Mouse (Mus musculus): ENCODE measurements at regions not wholly inside any gene's neighbourhood (a gene's known extent, or its start where the extent isn't known, plus 50 kb on each side); places are given as distances from the start of the nearest gene placed in this dataset.

GRCm38 (mm10) chr17:45903294-45903693 lies 128.9 kb downstream of the Vegfa start:
- WGBS, result 89% methylated on average over 9 of the region's 9 CpGs
- no peak overlapping the region for H3K4me3 ChIP-seq
- no peaks in the 10 kb centered on the region for H3K36me3 ChIP-seq
- no peak overlapping the region for H3K9ac ChIP-seq
- no peak overlapping the region for H3K4me2 ChIP-seq
- H3K4me1 ChIP-seq (replicated peaks), result peaks cover 10% of the 10 kb centered on the region; the same call in 1 of the 2 replicates
- no peak overlapping the region for H3K27ac ChIP-seq (replicated peaks)
- no peak for ATAC-seq (ENCODE audit: low read depth)
- H3K27me3 ChIP-seq, result no peaks in the 10 kb centered on the region
- H3K9me3 ChIP-seq, result no peaks in the 10 kb centered on the region

- H3K9ac ChIP-seq, result no peak overlapping the region
- no peak for ATAC-seq (ENCODE audit: low read depth)
- no peaks in the 10 kb centered on the region for H3K27me3 ChIP-seq
- H3K4me2 ChIP-seq, result no peak overlapping the region
- no peak overlapping the region for H3K4me3 ChIP-seq
- H3K36me3 ChIP-seq, result no peaks in the 10 kb centered on the region
- H3K4me1 ChIP-seq (replicated peaks), result peaks cover 5% of the 10 kb centered on the region; the same call in 1 of the 2 replicates
- H3K27ac ChIP-seq (replicated peaks), result no peak overlapping the region
- no peaks in the 10 kb centered on the region for H3K9me3 ChIP-seq
- WGBS, result 93% methylated on average over 7 of the region's 7 CpGs
Measured at GRCm38 (mm10) chr17:45902668-45903067, 129.5 kb downstream of the Vegfa start.

- Histone ChIP-seq H3K36me3 (no peaks in the 10 kb centered on the region), H3K27ac (replicated peaks) (no peak overlapping the region), H3K9ac (no peak overlapping the region), H3K4me2 (no peak overlapping the region), H3K27me3 (no peaks in the 10 kb centered on the region; the same call in 1 of the 2 replicates), H3K9me3 (no peaks in the 10 kb centered on the region), H3K4me1 (replicated peaks) (peaks cover 23% of the 10 kb centered on the region), H3K4me3 (no peak overlapping the region)
- peak; percentile 45; the same call in 1 of the 2 replicates for ATAC-seq (ENCODE audit: low read depth)
- 48% methylated on average over 4 of the region's 4 CpGs for WGBS
Measured at GRCm38 (mm10) chr17:45896922-45897302, 135.3 kb downstream of the Vegfa start.

GRCm38 (mm10) chr17:45896142-45896921 lies 135.8 kb downstream of the Vegfa start:
- peak overlapping the region; percentile 14; the same call in 1 of the 2 replicates for H3K27ac ChIP-seq (replicated peaks)
- H3K27me3 ChIP-seq, result no peaks in the 10 kb centered on the region; the same call in 1 of the 2 replicates
- no peaks in the 10 kb centered on the region for H3K9me3 ChIP-seq
- H3K4me3 ChIP-seq, result no peak overlapping the region
- H3K9ac ChIP-seq, result no peak overlapping the region
- H3K4me2 ChIP-seq, result no peak overlapping the region
- peaks cover 23% of the 10 kb centered on the region for H3K4me1 ChIP-seq (replicated peaks)
- peak; percentile 62; the same call in 1 of the 2 replicates for ATAC-seq (ENCODE audit: low read depth)
- H3K36me3 ChIP-seq, result no peaks in the 10 kb centered on the region
- WGBS, result 38% methylated on average over 12 of the region's 12 CpGs

GRCm38 (mm10) chr17:45894166-45894565 lies 138.0 kb downstream of the Vegfa start:
- Histone ChIP-seq H3K36me3 (no peaks in the 10 kb centered on the region), H3K27ac (replicated peaks) (no peak overlapping the region), H3K4me2 (no peak overlapping the region), H3K4me1 (replicated peaks) (peaks cover 23% of the 10 kb centered on the region), H3K9ac (no peak overlapping the region), H3K9me3 (no peaks in the 10 kb centered on the region), H3K4me3 (no peak overlapping the region), H3K27me3 (no peaks in the 10 kb centered on the region; the same call in none of the 2 replicates)
- 95% methylated on average over 5 of the region's 5 CpGs for WGBS
- no peak for ATAC-seq (ENCODE audit: low read depth)

GRCm38 (mm10) chr17:45893698-45894097 lies 138.5 kb downstream of the Vegfa start:
- no peak for ATAC-seq (ENCODE audit: low read depth)
- WGBS, result 79% methylated on average over 6 of the region's 6 CpGs

GRCm38 (mm10) chr17:45893094-45893493 lies 139.1 kb downstream of the Vegfa start:
- WGBS, result 67% methylated on average over 7 of the region's 7 CpGs
- ATAC-seq (ENCODE audit: low read depth), result no peak
- H3K27ac ChIP-seq (replicated peaks), result no peak overlapping the region
- no peak overlapping the region for H3K4me3 ChIP-seq
- peaks cover 23% of the 10 kb centered on the region for H3K4me1 ChIP-seq (replicated peaks)
- H3K36me3 ChIP-seq, result no peaks in the 10 kb centered on the region
- H3K27me3 ChIP-seq, result no peaks in the 10 kb centered on the region; the same call in none of the 2 replicates
- no peak overlapping the region for H3K4me2 ChIP-seq
- H3K9me3 ChIP-seq, result no peaks in the 10 kb centered on the region
- no peak overlapping the region for H3K9ac ChIP-seq

More at GRCm38 (mm10) chr17:45893698-45894097, 138.5 kb downstream of the Vegfa start:
- Histone ChIP-seq H3K27me3 (no peaks in the 10 kb centered on the region; the same call in none of the 2 replicates), H3K4me3 (no peak overlapping the region), H3K36me3 (no peaks in the 10 kb centered on the region), H3K9me3 (no peaks in the 10 kb centered on the region), H3K9ac (no peak overlapping the region), H3K27ac (replicated peaks) (no peak overlapping the region), H3K4me2 (no peak overlapping the region), H3K4me1 (replicated peaks) (peaks cover 23% of the 10 kb centered on the region)

- whole genome bisulfite sequencing, result 67% methylated on average over 8 of the region's 8 CpGs
- Histone ChIP-seq H3K9ac (no peak overlapping the region), H3K27ac (replicated peaks) (no peak overlapping the region), H3K36me3 (no peaks in the 10 kb centered on the region), H3K4me1 (replicated peaks) (peaks cover 16% of the 10 kb centered on the region), H3K4me3 (no peak overlapping the region), H3K9me3 (no peaks in the 10 kb centered on the region), H3K4me2 (no peak overlapping the region), H3K27me3 (peaks cover 4% of the 10 kb centered on the region)
- no peak for ATAC-seq (ENCODE audit: low read depth)
Measured at GRCm38 (mm10) chr17:45889451-45889850, 142.7 kb downstream of the Vegfa start.

- Histone ChIP-seq H3K4me2 (no peak overlapping the region), H3K4me3 (no peak overlapping the region), H3K9me3 (no peaks in the 10 kb centered on the region), H3K36me3 (no peaks in the 10 kb centered on the region), H3K4me1 (replicated peaks) (peaks cover 16% of the 10 kb centered on the region), H3K27me3 (peaks cover 4% of the 10 kb centered on the region), H3K9ac (no peak overlapping the region), H3K27ac (replicated peaks) (no peak overlapping the region)
- WGBS, result 68% methylated on average over 7 of the region's 7 CpGs
- ATAC-seq (ENCODE audit: low read depth), result no peak
Measured at GRCm38 (mm10) chr17:45889051-45889450, 143.1 kb downstream of the Vegfa start.

GRCm38 (mm10) chr17:45886420-45887049 lies 145.6 kb downstream of the Vegfa start:
- Histone ChIP-seq H3K27ac (replicated peaks) (no peak overlapping the region), H3K9me3 (no peaks in the 10 kb centered on the region), H3K4me1 (replicated peaks) (peaks cover 8% of the 10 kb centered on the region), H3K36me3 (no peaks in the 10 kb centered on the region), H3K4me3 (no peak overlapping the region), H3K4me2 (no peak overlapping the region), H3K27me3 (peaks cover 4% of the 10 kb centered on the region; the same call in 1 of the 2 replicates), H3K9ac (no peak overlapping the region)
- 0 out of 2 replicates have a peak, but pooled peaks have one; percentile 25 for ATAC-seq (ENCODE audit: low read depth)
- 7% methylated on average over 17 of the region's 17 CpGs for WGBS

- peaks cover 8% of the 10 kb centered on the region for H3K4me1 ChIP-seq (replicated peaks)
- H3K27me3 ChIP-seq, result peaks cover 4% of the 10 kb centered on the region; the same call in 1 of the 2 replicates
- H3K9me3 ChIP-seq, result no peaks in the 10 kb centered on the region
- no peak overlapping the region for H3K27ac ChIP-seq (replicated peaks)
- no peak overlapping the region for H3K4me2 ChIP-seq
- H3K36me3 ChIP-seq, result no peaks in the 10 kb centered on the region
- H3K9ac ChIP-seq, result no peak overlapping the region
- WGBS, result 62% methylated on average over 24 of the region's 24 CpGs
- H3K4me3 ChIP-seq, result no peak overlapping the region
- ATAC-seq (ENCODE audit: low read depth), result no peak
Measured at GRCm38 (mm10) chr17:45885461-45886336, 146.5 kb downstream of the Vegfa start.
